Comparison of ENCODE assay signal across 1 mouse cellular context in genomic region chr10:127671276-127671675, GRCm38 (mm10).
TF ChIP-seq lines count a peak whose summit lies in the region.

No protein-coding gene starts in this region.

TF ChIP-seq in CH12.LX, 34 proteins besides CTCF, POLR2A, EP300 and RAD21:
- TF ChIP-seq BHLHE40 (IDR thresholded peaks at IDR 0.05; ENCODE audit: low read depth, low read length) (no peak), CHD1 (IDR thresholded peaks at IDR 0.05; ENCODE audit: low read depth, low read length) (no peak), ZMIZ1 (IDR thresholded peaks at IDR 0.05; ENCODE audit: low read depth, low read length) (no peak), UBTF (IDR thresholded peaks at IDR 0.05; ENCODE audit: low read depth, low read length) (no peak), PAX5 (IDR thresholded peaks at IDR 0.05; ENCODE audit: low read length) (no peak), JUN (IDR thresholded peaks at IDR 0.05; ENCODE audit: insufficient read depth, low read depth, low read length) (no peak), ZC3H11A (IDR thresholded peaks at IDR 0.05; ENCODE audit: low read depth, low read length) (no peak)
